Mouse (Mus musculus) megakaryocyte-erythroid progenitor cell, adult 5 weeks (primary cell): ENCODE results near the gene Pmm1. TPM values are rescaled to one million over a fixed set of nuclear protein-coding genes. Genes with fewer than 3 reads are reported as not detected.

Experiments used
- polyA plus RNA-seq: library from polyadenylated mRNA; stranded (reverse); fragments of >175 nt; gene quantifications from 2 replicates; pipeline ENCODE4 v1.2.3, GENCODE M21; 2012

Pmm1 gene
- 82.2 and 88.9 TPM in 2 replicates for polyA plus RNA-seq

DNA sequence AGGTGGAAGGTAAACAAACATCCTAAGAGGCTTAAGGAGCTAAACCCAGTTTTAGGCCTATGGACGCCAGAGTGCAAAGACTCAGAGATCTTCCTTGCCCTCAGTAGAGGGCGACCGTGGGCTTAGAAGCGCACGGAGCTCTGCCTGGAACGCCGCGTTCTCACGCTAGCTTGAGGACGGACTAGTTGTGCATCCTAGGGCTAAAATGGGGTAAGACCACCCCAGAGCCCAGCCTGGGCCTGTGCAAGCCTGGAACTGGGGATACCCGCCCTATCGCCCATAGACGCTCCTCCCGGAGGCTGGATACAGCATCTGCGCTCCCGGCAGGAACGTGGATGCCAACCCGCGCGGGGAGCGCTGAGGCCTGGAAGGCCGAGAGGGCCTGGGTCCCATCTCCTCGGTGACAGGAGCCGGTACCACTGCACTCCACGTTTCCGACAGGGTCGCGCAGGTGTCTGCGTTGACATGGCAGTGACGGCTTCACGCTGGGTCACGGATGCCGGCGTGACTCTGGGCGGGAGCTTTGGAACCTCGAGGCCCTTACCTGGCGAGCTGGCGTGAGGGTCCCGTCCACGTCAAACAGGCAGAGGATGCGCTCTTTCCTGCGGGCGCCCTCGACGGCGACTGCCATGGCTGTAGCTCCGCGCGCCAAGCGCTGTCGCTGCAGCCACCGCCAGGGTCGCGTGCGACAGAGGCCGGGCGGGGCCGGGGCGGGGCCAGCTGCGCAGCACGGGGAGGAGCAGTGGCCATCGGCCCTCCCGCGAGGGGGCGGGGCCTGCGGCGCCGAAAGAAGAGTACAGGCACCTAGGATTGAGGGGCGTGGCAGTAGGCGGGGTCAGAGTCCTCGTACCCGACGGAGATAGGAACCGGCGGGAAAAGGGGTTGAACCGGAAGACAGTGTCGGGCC, at the start of gene Pmm1:
TSS of gene Pmm1 (minus strand) at position 760 of the 907 bp plus-strand sequence.

DNA sequence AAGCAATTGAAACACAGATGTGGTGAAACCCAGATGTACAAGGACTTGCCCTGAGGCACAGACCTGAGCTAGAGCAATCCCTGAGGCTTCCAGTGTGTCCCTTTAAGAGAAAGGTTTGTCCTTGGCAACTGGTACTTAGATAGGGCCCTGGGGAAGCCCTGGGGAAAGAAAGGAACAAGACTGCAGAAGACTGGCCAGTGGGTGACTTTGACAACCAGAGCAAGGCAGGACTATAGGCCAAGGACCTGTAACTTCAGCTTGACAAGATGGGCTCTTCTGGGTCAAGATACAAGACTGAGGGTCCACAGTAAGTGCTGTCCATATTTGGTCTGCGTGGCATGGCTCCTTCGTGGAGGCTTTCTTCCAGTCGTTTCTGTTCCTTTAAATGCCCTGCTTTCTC, 26.9 kb upstream of the Pmm1 start, which contains the start of gene Xrcc6:
TSS of gene Xrcc6 (plus strand) at position 190 of the 400 bp plus-strand sequence.

DNA sequence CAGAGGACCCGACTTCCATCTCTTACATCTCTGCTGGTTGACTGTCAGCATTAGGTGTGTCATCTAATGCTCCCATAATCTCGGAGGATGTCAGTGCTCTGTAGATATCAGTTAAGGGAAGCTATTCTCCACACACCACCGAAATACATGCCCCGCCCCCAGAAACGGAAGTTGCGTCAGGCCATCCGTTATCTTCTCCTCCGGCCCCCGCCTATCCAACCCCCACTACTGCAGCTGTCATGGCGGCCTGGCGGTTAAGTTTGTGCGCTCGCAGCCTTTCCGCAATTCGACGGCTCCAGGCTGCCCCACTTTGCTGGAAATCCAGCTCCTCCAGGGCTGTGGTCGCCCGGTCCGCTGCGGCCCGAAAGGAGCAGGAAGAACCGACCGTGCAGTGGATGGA, 19.6 kb upstream of the Pmm1 start, which contains the start of gene 1700029P11Rik:
TSS of gene 1700029P11Rik (plus strand) at position 220 of the 400 bp plus-strand sequence.

DNA sequence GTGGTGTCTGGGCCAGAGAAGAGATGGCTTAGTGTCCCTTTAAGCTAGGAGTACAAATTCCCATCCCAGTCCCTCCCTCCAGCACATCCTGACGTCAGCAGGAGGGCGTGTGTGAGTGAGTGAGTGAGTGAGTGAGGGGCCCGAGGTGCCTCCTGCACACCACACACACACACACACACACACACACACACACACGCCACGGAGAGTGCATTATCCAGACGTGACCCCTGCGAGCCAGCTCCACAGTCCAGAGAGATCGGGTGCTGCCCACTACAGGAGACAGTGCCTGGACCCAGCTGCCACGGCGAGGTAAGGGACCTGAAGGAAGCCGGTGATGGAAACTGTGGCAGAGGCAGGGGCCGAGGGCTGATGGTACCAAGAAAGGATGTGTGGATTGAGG, 24.1 kb downstream of the Pmm1 start, which contains the start of gene Csdc2:
TSS of gene Csdc2 (plus strand) at position 81 of the 400 bp plus-strand sequence.

DNA sequence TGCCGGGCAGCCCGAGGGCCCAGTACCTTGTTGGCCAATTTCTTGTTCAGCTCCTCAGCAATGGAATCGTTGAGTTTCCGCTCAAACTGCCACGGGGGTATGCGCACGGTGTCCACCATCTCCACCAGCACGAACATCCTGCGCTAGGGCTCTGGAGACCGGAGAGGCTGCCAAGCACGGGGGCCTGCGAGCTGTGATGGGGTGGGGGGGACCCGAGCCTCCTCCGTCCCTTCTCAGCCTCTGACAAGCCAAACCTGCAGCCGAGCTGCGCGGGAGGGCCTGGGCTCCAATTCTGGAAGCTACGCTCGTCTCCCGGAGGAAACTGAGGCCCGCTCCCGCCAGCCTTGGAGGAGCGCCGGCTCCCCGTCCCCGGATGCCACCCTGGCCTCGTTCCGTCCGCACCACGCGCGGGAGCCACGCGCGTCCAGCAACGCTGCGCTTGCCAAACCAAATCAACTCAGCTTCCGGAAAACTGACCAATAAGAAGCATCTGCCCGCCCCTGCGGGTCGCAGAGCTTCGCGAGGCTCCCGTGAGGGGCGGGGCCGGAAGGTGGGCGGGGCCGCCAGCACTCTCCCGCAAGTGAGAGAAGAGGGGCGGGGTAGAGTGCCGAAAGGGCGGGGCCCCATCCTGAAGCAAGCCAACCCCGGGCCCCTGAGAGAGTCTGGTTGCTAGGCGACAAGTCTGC, 34.8 kb downstream of the Pmm1 start, which contains the start of gene Polr3h:
TSS of gene Polr3h (minus strand) at position 481 of the 686 bp plus-strand sequence.

Other genes starting within 250 kb of the Pmm1 start
- gene Zc3h7b, start 215.9 kb downstream of the Pmm1 start, polyA plus RNA-seq = 61.7 and 71.5 TPM in 2 replicates
- 172 and 186 TPM in 2 replicates for gene Rangap1, start 215.4 kb downstream of the Pmm1 start, polyA plus RNA-seq
- gene Tef, start 158.5 kb downstream of the Pmm1 start, polyA plus RNA-seq = 47.1 and 54.1 TPM in 2 replicates
- gene Tob2, start 102.1 kb downstream of the Pmm1 start, polyA plus RNA-seq = 131 and 165 TPM in 2 replicates
- gene Phf5a, start 89.0 kb downstream of the Pmm1 start, polyA plus RNA-seq = 5.8 and 10.2 TPM in 2 replicates
- gene Aco2, start 88.6 kb downstream of the Pmm1 start, polyA plus RNA-seq = 126 and 127 TPM in 2 replicates
- gene Polr3h, start 34.7 kb downstream of the Pmm1 start, polyA plus RNA-seq = 78.0 and 82.2 TPM in 2 replicates
- 0.02 and 0.14 TPM in 2 replicates for gene Csdc2, start 24.2 kb downstream of the Pmm1 start, polyA plus RNA-seq
- 0.17 TPM in 1 of 2 replicates, not detected in the other for gene 1700029P11Rik, start 19.6 kb upstream of the Pmm1 start, polyA plus RNA-seq
- gene Xrcc6, start 26.9 kb upstream of the Pmm1 start, polyA plus RNA-seq = 12.5 and 15.6 TPM in 2 replicates
- 53.7 and 65.5 TPM in 2 replicates for gene Desi1, start 72.9 kb upstream of the Pmm1 start, polyA plus RNA-seq
- 161 and 168 TPM in 2 replicates for gene Snu13, start 86.7 kb upstream of the Pmm1 start, polyA plus RNA-seq
- not detected in 2 replicates for gene 4930407I10Rik, start 98.2 kb upstream of the Pmm1 start, polyA plus RNA-seq
- gene Mei1, start 109.1 kb upstream of the Pmm1 start, polyA plus RNA-seq = not detected in 2 replicates
- gene Ccdc134, start 167.0 kb upstream of the Pmm1 start, polyA plus RNA-seq = 13.8 and 14.7 TPM in 2 replicates
- 297 and 300 TPM in 2 replicates for gene Srebf2, start 186.3 kb upstream of the Pmm1 start, polyA plus RNA-seq